Mouse (Mus musculus): ENCODE data around the gene Mid1. TPM values are rescaled to one million over a fixed set of nuclear protein-coding genes. Genes with fewer than 3 reads are reported as not detected.

Mid1 gene
- total RNA-seq, 2 experiments from 2014 or later = 7.7 to 28.8 TPM

DNA sequence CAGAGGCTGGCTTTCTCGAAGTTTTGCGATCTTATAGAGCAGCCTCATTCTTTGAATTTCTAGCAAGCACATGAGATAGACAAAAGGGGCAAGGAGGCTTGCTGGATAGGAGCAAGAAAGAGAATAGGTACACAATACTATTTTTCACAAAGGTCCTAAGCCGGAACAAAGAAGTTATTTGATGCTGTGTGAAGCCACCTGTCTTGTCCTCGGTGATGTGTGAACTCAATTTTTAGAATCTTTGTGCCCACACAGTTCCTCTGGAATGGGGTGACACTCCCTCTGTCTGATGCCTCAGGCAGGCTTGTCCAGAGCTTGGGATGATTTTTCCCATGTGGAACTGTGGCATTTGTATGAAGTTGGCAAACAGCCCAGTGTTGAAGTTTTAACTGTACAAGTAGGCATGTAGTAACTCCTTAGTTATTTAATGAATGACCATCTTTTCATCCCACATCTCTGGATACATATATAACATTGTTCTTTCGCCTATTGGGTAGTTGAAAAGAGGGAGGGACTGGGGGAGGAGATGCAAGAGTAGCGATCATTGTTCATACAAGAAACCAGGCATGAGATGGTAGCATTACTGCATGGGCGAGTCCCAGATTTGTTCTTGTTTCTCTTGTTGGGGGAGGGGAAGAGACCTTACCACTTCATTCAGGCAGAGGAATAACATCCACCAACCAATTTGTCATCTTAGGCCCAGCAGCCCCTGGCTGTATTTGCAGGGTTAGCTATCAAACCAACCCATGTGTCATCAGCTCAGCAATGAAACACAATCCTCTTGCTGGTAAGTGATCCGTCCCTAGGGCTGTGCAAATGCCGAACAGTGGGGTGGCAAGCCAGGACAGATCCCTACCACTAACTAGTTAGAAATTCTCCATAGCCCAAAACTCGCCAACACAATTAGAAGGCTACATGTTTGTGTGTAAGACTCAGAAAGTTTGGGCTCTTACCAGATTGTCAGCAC is 196.5 kb downstream of the Mid1 start:
- no peak for DNase-seq (ENCODE audit: extremely low spot score in 1 of 2, low spot score in 1 of 2)

DNA sequence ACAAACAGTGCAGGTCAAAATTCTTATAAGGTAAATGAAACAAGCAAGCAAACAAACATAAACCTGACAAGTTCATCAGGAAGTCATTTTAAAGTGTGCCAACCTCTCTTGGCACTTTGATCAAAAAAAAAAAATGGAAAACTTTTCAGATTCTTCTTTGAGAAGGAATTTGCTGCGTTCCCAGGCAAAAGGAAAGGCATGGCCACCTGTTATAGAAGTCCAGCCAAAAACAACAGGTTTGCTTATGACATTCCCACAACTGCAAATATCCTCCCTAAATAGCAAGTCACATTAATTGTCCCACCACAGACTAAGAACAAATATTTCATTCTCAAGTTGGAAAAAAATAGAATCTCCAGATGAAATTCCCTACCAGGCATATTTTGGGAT is 197.2 kb downstream of the Mid1 start:
- no peak for DNase-seq (ENCODE audit: extremely low spot score in 1 of 2, low spot score in 1 of 2)

DNA sequence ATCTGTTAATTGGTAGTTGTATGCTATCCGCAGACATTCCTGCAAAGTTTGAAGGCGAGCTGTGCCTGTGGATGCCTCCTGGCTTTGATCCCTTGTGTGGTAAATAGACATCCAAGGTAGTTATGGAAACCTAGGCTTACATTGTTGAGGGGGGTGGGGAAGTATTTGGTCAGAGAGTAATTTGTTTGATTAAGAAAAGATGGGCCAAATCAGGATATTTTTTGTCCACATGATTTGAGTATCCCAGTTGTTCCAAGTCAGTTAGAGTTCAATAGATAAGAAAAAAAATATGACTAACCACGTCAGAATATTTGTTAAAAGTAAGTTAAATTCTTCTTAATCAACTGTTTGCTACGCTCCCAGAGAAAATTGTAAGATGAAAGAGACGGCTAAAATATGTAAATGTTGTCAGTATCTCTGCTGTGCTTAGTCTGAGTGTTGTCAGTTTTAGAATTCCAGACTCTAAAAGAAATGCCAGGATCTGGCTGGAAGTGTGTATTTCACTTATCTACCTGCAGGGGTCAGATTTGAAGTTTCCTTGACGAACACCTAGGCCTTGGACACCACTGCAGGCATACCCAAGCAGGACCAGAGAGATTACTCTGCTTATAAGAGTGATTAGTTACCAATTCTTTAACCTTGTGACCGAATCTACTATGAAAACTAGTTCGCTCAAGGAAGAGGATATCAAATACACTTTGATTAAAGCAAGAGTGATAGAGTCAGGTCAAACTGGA is 198.7 kb downstream of the Mid1 start:
- no peak for DNase-seq (ENCODE audit: extremely low spot score in 1 of 2, low spot score in 1 of 2)

- DNase-seq (ENCODE audit: extremely low spot score in 1 of 2, low spot score in 1 of 2) = no peak
Measured at GRCm38 (mm10) chrX:169890541-169890940, 205.5 kb downstream of the Mid1 start.

DNA sequence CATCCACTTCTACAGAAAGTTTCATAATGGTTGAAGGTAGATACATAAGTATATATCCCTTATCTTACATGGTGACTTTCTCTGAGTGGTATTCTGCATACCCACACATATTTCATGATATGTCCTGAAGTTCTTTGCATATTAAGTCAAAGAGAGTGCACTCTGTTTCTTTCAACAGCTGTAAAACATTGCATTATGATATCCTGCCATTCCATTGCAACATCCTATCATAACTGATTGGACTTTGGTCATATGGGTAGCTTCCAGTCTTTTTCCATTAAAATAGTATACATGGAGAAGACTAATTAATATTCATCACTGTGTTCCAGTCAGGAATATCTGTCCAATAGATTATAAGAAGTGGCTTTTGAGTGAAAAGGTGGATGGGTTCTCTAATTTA is 207.1 kb downstream of the Mid1 start:
- no peak for DNase-seq (ENCODE audit: extremely low spot score in 1 of 2, low spot score in 1 of 2)

DNA sequence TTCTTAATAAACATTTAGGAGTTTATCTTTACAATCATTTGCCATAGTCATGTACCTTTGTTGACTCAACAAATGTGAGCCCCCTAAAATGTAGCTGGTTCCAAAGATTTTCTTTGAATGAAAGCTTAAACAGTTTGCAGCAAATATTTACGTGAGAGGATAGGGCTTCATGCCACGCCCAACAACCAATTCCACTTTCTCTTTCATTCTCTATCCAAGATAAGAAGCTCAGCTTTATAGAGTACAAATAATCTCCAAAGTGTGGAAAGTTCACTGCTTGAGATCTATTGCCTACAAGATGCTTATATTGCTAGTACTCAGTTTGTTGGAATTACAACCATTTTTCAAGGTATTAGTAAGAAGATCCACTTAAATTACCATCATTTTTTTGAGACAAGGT is 207.6 kb downstream of the Mid1 start:
- DNase-seq (ENCODE audit: extremely low spot score in 1 of 2, low spot score in 1 of 2) = no peak

- no peak for DNase-seq (ENCODE audit: extremely low spot score in 1 of 2, low spot score in 1 of 2)
Measured at GRCm38 (mm10) chrX:169899227-169899950, 214.4 kb downstream of the Mid1 start.

DNA sequence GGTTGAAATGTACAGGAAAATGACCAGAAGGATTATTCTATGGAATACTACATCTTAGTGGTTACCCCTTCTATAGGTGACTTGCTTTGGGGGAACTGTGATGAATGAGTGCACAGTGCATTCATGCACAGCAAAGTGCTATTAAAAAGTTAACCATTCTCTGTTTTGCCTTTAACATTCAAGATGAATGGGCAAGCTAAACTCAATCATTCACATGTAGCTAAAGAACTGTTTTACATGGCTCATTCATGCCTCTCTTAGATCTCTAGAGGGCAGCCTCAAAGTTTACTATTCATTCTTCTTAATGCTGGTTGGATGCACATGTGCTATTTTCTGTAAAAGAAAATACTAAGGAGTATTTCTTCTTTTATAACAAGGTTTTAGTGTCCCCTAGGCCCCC is 217.9 kb downstream of the Mid1 start:
- no peak for DNase-seq (ENCODE audit: extremely low spot score in 1 of 2, low spot score in 1 of 2)

DNA sequence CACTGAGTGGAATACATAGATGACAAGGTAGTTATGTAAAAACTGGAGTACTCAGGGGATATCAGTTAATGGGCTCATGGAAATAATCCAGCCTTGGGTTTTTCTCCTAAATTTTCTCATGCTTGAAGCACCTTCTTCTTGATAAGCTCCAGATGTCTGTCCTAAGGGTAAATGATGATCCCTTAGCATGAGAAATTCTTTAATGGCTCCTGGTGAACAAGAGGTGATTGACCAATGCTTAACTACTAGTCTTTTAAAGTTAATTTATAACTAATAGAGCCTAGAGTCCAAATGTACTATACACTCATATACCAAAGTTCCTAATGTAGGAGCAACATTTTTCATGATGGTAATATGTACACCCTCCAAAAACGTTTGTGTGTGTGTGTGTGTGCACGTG is 218.7 kb downstream of the Mid1 start:
- no peak for DNase-seq (ENCODE audit: extremely low spot score in 1 of 2, low spot score in 1 of 2)

DNA sequence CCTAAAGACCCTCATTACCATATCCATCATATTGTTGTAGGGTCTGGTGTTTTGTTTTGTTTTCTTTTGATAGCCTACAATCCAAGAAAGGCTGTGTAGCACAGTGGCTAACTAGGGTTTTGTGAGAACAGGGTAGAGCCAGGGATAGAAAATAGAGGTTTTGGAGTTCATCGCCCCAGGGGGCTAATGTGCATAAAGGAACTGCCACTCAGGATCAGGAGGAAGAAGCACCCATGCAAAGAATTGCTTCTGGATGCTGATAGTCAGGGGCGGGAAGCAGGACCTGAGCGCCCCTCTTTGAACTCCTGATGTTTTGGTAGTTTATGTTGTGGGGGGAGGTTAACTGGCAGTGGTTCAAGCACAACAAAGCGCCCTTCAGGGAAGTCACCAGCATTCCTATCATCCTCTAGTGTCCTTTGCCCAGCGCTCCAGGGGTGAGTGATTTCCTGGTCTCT is 221.1 kb downstream of the Mid1 start:
- DNase-seq (ENCODE audit: extremely low spot score in 1 of 2, low spot score in 1 of 2) = no peak

DNA sequence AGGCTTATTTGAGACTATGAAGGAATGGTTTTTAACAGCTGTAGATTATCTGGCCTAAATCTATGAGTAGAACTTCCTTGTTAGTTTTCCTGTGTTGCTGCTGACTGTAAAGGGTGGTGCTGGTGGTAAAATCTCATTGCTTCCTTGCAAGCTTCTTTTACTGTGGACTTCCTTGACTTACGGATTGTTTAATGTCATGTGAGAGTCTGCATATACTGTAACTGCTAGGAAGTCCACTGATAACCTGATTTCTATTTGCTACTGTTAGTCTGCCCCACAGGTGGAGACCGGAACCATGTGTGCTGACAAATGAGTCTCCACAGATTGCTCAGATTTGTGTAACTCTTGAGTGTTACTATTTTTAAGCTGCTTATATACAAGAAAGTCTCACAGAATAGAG is 224.9 kb downstream of the Mid1 start:
- no peak for DNase-seq (ENCODE audit: extremely low spot score in 1 of 2, low spot score in 1 of 2)

DNA sequence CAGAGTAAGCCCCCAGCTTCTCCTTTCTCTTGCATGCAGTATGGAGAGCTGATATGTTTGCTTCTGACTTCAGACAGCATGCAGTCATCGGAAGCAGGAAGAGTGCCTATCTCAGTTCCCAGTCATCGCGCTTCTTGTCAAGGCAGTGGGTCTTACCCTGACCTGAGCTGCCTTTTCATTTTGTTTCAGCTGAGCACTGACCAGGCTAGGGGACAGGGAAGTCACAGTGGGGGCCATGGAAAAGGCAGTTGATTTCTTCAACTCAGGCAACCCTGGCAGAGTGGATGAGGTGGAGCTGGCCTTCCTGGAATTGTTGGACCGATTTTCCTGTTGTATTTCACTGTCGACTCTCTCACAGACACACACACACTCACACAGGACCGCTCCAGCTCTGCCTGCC is 230.7 kb downstream of the Mid1 start:
- no peak for DNase-seq (ENCODE audit: extremely low spot score in 1 of 2, low spot score in 1 of 2)

DNA sequence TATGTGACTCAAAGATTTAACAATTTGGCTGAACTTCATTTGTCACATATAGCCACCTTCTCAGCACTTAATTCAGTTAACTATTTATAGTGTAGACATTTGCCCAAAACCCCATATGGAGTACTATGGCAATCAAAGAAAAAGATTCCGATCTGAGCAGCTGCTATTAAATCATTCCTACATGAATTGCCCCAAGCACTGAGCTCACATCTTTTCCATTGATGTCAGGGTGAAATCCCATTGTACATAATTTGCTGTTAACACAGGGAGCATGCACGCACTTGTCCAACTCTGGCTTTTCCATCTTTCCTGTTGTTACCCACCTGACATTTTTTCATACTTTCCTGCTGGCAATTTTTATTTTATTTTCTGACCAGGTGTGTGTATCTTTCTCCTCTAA is 237.5 kb downstream of the Mid1 start:
- no peak for DNase-seq (ENCODE audit: extremely low spot score in 1 of 2, low spot score in 1 of 2)

GRCm38 (mm10) chrX:169923417-169923816 is 238.4 kb downstream of the Mid1 start:
- DNase-seq (ENCODE audit: extremely low spot score in 1 of 2, low spot score in 1 of 2) = no peak

GRCm38 (mm10) chrX:169925600-169925999 is 240.6 kb downstream of the Mid1 start:
- DNase-seq (ENCODE audit: extremely low spot score in 1 of 2, low spot score in 1 of 2) = no peak

- no peak for DNase-seq (ENCODE audit: extremely low spot score in 1 of 2, low spot score in 1 of 2)
Measured at GRCm38 (mm10) chrX:169927110-169927817, 242.3 kb downstream of the Mid1 start.

DNA sequence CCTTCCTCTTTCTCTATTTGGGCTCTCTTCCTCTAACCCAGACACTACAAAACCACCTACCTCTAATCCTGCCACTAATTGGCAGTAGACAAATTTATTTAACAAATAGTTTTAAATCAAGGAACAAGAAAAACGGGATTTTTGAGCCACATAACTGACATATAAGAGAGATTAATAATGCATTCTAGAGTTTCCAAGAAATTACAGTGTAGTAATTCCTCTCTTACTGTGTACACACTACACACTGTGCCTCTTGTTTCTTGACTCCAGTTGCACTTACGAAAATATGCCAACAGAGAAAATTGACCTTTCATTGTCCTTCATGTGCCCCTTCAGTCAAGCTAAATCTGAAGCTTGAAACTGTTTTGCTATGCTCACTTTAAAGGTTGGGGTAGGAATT is 245.9 kb downstream of the Mid1 start:
- DNase-seq (ENCODE audit: extremely low spot score in 1 of 2, low spot score in 1 of 2) = no peak

DNA sequence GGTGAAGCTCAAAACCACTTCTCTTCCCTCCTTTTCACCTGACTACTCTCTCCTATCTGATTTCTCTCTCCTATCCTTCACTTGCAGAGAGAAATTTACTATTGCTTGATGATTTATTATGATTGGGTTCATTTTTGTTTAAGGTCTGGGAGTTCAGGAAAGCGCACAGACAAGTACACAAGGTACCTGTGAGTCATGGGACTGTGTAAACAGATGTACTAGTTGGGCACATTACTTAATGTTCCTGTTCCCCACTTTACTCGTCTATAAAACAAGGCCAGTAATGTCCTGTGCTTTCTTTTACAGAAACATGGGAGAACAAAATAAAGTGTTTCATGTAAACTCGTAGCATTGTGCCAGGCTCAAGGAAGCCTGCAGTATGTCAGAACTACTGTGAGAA is 248.2 kb downstream of the Mid1 start:
- no peak for DNase-seq (ENCODE audit: extremely low spot score in 1 of 2, low spot score in 1 of 2)

GRCm38 (mm10) chrX:169937119-169937719 is 252.2 kb downstream of the Mid1 start:
- no peak for DNase-seq (ENCODE audit: extremely low spot score in 1 of 2, low spot score in 1 of 2)

DNA sequence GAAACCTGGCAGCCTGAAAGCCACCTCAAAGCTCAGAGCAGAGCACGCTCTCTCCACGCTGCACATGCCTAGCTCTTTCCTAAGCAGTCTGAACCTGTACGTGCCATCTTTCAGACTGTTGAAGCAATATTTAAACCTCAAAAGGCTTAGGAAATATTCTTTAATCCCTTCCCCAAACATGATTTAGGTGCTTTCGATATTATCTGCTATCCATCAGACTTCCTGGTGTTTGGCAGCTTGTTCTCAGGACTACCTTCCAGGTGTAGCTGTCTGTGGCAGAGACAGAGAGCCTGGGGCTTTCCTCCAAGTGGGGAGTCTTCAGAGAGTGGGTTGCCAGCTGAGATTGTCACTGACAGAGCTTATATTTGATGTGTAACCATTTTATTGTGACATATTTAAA is 255.5 kb downstream of the Mid1 start:
- no peak for DNase-seq (ENCODE audit: extremely low spot score in 1 of 2, low spot score in 1 of 2)
